Mouse (Mus musculus): Measurements from ENCODE around the gene Ext2. TPM values are rescaled to one million over a fixed set of nuclear protein-coding genes. Genes with fewer than 3 reads are reported as not detected.
A peak's percentile ranks its signal among the peaks of the same experiment; 100 is the strongest.

Ext2 gene
- polyA plus RNA-seq, 1 experiment from 2014 or later = 60.3 TPM

DNA sequence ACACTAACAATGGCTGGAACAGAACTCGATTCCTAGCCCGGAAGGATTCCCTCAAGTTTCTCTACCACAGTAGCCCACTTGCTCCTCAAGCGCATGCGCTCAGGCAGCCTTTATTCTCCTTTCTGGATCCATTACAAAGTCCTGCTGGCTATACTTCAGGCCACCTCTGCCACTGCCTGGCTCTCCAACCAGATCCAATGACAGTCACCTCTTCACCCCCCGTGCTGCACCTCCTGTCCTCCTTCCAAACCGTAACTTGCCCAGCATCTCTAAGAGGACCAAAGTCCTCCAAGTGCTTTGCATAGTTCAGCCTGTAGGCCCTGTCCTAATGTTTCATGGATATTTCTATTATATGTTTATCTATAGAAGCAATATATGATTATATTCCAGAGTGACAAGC lies 113.1 kb downstream of the Ext2 start:
- H3K4me1 ChIP-seq (ENCODE audit: control insufficient read depth, insufficient read depth, low read length) = no peaks in the 10 kb centered on the region
- H3K4me3 ChIP-seq (ENCODE audit: low read depth, low read length) = no peak overlapping the region
- WGBS (ENCODE audit: insufficient replicate concordance) = 88% methylated on average over 6 of the region's 6 CpGs
- H3K27ac ChIP-seq (ENCODE audit: low read depth, low read length) = no peak overlapping the region
- H3K27me3 ChIP-seq (ENCODE audit: control insufficient read depth, insufficient read depth, low read length) = no peaks in the 10 kb centered on the region
- 0 out of 2 replicates have a peak, but pooled peaks cover 2% of the 10 kb centered on the region for H3K36me3 ChIP-seq (ENCODE audit: control insufficient read depth, insufficient read depth, low read length)
- ATAC-seq (replicated peaks; ENCODE audit: insufficient number of reproducible peaks, low FRiP score, low TSS enrichment) = no peak
- no peaks in the 10 kb centered on the region for H3K9me3 ChIP-seq (replicated peaks; ENCODE audit: control insufficient read depth, low read length)
- no peak overlapping the region for H3K9ac ChIP-seq (ENCODE audit: low read depth, low read length)
- H3K4me2 ChIP-seq = no peak overlapping the region

DNA sequence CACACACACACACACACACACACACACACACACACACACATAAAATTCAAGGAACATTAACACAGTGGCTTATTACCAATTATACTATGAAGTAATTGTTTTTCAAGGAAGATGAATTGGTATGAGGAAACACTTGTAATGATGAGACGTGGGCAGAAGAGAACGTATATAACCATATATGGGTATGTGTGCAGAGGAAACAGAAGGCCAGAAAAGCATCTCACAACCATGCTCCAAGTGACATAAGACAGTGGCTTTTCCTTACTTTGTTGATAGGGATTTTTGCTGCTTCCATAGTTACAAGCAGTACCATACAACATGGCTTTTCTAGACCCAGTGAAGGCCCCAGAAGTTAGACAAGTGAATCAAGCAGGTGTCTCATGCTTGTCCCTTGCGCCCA lies 115.5 kb downstream of the Ext2 start:
- 79% methylated on average over 3 of the region's 3 CpGs for WGBS (ENCODE audit: insufficient replicate concordance)

DNA sequence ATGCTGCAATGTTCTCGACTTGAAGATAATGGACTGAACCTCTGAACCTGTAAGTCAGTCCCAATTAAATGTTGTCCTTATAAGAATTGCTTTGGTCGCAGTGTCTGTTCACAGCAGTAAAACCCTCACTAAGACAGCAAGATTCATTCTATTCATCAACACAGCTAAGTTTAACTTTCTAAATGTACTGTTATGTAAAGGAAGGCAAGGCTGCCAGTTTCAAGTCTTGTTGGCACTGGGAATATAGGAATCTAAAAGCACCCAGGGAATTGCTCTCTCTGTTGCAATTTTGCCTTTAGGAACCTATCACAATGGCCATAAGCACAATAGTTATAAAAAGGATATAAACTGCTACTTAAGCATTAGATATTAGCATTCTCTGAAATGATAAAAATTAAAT lies 116.0 kb downstream of the Ext2 start:
- no peak for ATAC-seq (replicated peaks; ENCODE audit: insufficient number of reproducible peaks, low FRiP score, low TSS enrichment)
- Histone ChIP-seq H3K4me1 (ENCODE audit: control insufficient read depth, insufficient read depth, low read length) (no peaks in the 10 kb centered on the region), H3K27ac (ENCODE audit: low read depth, low read length) (no peak overlapping the region), H3K9me3 (replicated peaks; ENCODE audit: control insufficient read depth, low read length) (no peaks in the 10 kb centered on the region), H3K4me3 (ENCODE audit: low read depth, low read length) (no peak overlapping the region), H3K36me3 (ENCODE audit: control insufficient read depth, insufficient read depth, low read length) (peaks cover 3% of the 10 kb centered on the region; the same call in 1 of the 2 replicates), H3K9ac (ENCODE audit: low read depth, low read length) (no peak overlapping the region), H3K4me2 (no peak overlapping the region), H3K27me3 (ENCODE audit: control insufficient read depth, insufficient read depth, low read length) (no peaks in the 10 kb centered on the region)
- WGBS (ENCODE audit: insufficient replicate concordance) = 84% methylated on average over 2 of the region's 2 CpGs

More for the DNA sequence above, 115.5 kb downstream of the Ext2 start:
- no peak for ATAC-seq (replicated peaks; ENCODE audit: insufficient number of reproducible peaks, low FRiP score, low TSS enrichment)
- H3K4me1 ChIP-seq (ENCODE audit: control insufficient read depth, insufficient read depth, low read length) = no peaks in the 10 kb centered on the region
- no peak overlapping the region for H3K27ac ChIP-seq (ENCODE audit: low read depth, low read length)
- H3K4me3 ChIP-seq (ENCODE audit: low read depth, low read length) = no peak overlapping the region
- no peak overlapping the region for H3K4me2 ChIP-seq
- no peak overlapping the region for H3K9ac ChIP-seq (ENCODE audit: low read depth, low read length)
- H3K9me3 ChIP-seq (replicated peaks; ENCODE audit: control insufficient read depth, low read length) = no peaks in the 10 kb centered on the region
- H3K36me3 ChIP-seq (ENCODE audit: control insufficient read depth, insufficient read depth, low read length) = peaks cover 3% of the 10 kb centered on the region; the same call in 1 of the 2 replicates
- H3K27me3 ChIP-seq (ENCODE audit: control insufficient read depth, insufficient read depth, low read length) = no peaks in the 10 kb centered on the region

DNA sequence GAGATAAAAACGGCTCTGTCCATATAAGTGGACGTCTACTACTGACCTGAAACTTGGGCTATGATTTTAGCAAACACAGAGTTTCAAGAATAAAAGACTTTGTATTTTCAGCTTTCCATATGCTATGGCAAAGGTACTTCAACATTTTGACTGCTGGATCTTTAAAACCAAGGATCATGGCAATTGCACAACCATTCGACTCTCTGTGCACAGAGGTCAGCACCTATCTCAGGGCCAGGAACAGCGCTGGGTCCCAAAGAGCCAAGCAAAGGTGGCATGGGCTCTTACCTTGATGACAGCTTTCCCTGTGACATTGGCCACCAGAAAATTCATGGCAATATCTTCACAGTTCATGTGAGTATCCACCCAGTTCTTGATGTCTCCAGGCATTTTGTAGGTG lies 118.2 kb downstream of the Ext2 start:
- H3K27me3 ChIP-seq (ENCODE audit: control insufficient read depth, insufficient read depth, low read length) = no peaks in the 10 kb centered on the region
- H3K9me3 ChIP-seq (replicated peaks; ENCODE audit: control insufficient read depth, low read length) = no peaks in the 10 kb centered on the region
- ATAC-seq (replicated peaks; ENCODE audit: insufficient number of reproducible peaks, low FRiP score, low TSS enrichment) = no peak
- WGBS (ENCODE audit: insufficient replicate concordance) = 86% methylated on average over 4 of the region's 4 CpGs
- no peak overlapping the region for H3K4me3 ChIP-seq (ENCODE audit: low read depth, low read length)
- H3K4me1 ChIP-seq (ENCODE audit: control insufficient read depth, insufficient read depth, low read length) = peaks cover 4% of the 10 kb centered on the region; the same call in 1 of the 2 replicates
- no peak overlapping the region for H3K27ac ChIP-seq (ENCODE audit: low read depth, low read length)
- H3K36me3 ChIP-seq (ENCODE audit: control insufficient read depth, insufficient read depth, low read length) = peaks cover 3% of the 10 kb centered on the region; the same call in 1 of the 2 replicates
- no peak overlapping the region for H3K9ac ChIP-seq (ENCODE audit: low read depth, low read length)
- H3K4me2 ChIP-seq = no peak overlapping the region

DNA sequence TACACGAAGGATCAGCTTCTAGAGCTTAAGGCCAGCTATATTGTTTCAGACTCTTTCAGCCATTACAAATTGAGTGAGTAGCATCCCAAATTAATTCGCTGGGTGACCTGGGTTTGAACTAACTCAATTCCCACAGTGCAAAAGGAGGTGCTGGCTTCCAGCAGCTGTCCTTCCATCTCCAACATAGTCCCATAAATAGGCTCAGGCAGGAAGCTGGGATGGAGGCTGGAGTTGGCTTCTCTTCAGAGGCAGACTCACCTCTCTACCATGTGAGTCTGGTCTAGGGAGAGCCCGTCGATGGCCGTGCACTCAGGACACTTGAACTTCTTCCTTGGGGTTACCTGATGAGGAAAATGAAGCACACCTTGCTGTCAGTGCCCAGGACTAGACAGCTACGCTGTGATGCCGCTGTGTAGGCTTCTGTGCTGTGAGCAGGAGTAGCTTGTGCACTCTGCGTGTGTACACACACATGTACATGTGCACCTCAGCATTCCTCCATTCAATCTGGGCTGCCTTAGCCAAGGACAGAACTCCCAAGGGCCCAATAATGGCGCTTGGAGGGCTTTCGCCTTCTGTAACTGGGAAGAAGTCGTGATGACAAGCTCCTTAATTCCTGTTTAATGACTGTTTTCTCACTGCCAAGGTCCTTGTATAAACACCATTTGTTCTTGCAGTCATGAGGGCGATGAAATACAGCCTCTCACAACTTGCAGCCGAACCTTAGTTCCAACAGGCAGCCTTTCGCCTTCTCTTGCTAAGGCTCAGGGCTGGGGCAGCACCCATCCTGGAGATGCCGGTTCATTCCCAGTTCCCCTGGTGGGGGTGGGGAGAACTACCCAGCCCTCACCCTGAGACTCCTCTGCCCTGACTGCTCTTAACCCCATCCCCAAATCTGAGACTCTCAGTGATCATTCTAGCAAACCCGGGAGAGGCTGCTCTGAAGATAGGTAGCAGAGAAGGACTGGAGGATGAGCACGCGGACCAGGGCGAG lies 119.1 kb downstream of the Ext2 start:
- no peak for ATAC-seq (replicated peaks; ENCODE audit: insufficient number of reproducible peaks, low FRiP score, low TSS enrichment)
- H3K27me3 ChIP-seq (ENCODE audit: control insufficient read depth, insufficient read depth, low read length) = no peaks in the 10 kb centered on the region
- no peak overlapping the region for H3K27ac ChIP-seq (ENCODE audit: low read depth, low read length)
- no peaks in the 10 kb centered on the region for H3K9me3 ChIP-seq (replicated peaks; ENCODE audit: control insufficient read depth, low read length)
- H3K4me1 ChIP-seq (ENCODE audit: control insufficient read depth, insufficient read depth, low read length) = peaks cover 4% of the 10 kb centered on the region
- WGBS (ENCODE audit: insufficient replicate concordance) = 82% methylated on average over 19 of the region's 19 CpGs
- no peak overlapping the region for H3K9ac ChIP-seq (ENCODE audit: low read depth, low read length)
- no peak overlapping the region for H3K4me3 ChIP-seq (ENCODE audit: low read depth, low read length)
- H3K36me3 ChIP-seq (ENCODE audit: control insufficient read depth, insufficient read depth, low read length) = peaks cover 3% of the 10 kb centered on the region; the same call in 1 of the 2 replicates
- H3K4me2 ChIP-seq = no peak overlapping the region

DNA sequence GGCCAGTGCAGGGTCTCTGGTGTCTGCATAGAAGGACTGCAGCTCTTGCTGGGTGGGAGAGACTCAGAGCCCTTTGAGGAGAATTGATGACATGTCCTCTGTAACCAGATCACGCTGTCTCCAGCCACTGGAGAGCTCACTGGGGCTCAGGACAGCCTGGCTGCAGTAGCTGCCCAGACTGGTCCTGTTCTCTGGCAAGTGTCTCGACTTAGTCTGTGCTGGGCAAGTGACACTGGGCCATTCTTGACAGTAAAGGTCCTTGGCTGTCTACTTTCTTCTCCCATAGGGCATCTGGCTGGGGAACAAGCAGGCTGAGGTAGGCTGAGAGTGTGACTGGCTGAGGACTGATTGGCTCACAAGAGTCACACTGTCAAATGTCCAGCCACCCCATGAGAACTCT lies 123.0 kb downstream of the Ext2 start:
- Histone ChIP-seq H3K9me3 (replicated peaks; ENCODE audit: control insufficient read depth, low read length) (no peaks in the 10 kb centered on the region), H3K9ac (ENCODE audit: low read depth, low read length) (no peak overlapping the region), H3K27me3 (ENCODE audit: control insufficient read depth, insufficient read depth, low read length) (no peaks in the 10 kb centered on the region), H3K36me3 (ENCODE audit: control insufficient read depth, insufficient read depth, low read length) (peaks cover 2% of the 10 kb centered on the region; the same call in 1 of the 2 replicates), H3K4me1 (ENCODE audit: control insufficient read depth, insufficient read depth, low read length) (peaks cover 24% of the 10 kb centered on the region), H3K4me2 (no peak overlapping the region), H3K27ac (ENCODE audit: low read depth, low read length) (no peak overlapping the region), H3K4me3 (ENCODE audit: low read depth, low read length) (no peak overlapping the region)
- WGBS (ENCODE audit: insufficient replicate concordance) = 44% methylated on average over 2 of the region's 2 CpGs
- no peak for ATAC-seq (replicated peaks; ENCODE audit: insufficient number of reproducible peaks, low FRiP score, low TSS enrichment)

DNA sequence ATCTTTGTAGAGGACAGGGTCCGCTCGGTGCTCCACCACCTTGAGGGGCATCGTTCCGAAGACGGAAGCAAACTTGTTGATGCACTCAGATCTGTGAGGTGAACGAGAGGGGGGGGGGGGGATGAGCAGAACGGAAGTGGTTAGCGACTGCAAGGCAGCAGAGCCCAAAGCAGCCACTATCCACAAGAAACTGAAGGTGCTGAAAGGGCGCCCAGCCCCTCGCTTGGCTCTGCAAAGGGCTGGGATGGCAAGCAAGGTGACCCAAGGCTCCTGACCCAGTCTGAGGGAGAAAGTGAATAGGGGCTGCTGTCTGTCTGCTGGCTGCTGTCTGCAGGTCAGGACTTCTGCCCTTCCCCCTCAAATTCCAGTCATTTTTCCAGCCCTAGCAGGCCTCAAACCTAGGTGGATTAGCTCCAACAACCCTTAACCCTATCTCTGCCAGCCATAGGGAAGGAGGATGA lies 126.2 kb downstream of the Ext2 start:
- Histone ChIP-seq H3K4me3 (ENCODE audit: low read depth, low read length) (peak overlapping the region; percentile 9; the same call in 1 of the 2 replicates), H3K27me3 (ENCODE audit: control insufficient read depth, insufficient read depth, low read length) (no peaks in the 10 kb centered on the region), H3K4me1 (ENCODE audit: control insufficient read depth, insufficient read depth, low read length) (peaks cover 24% of the 10 kb centered on the region), H3K9me3 (replicated peaks; ENCODE audit: control insufficient read depth, low read length) (no peaks in the 10 kb centered on the region), H3K9ac (ENCODE audit: low read depth, low read length) (no peak overlapping the region; the same call in 1 of the 2 replicates), H3K4me2 (peak overlapping the region; percentile 56), H3K27ac (ENCODE audit: low read depth, low read length) (peak overlapping the region; percentile 63), H3K36me3 (ENCODE audit: control insufficient read depth, insufficient read depth, low read length) (no peaks in the 10 kb centered on the region)
- 15% methylated on average over 10 of the region's 10 CpGs for WGBS (ENCODE audit: insufficient replicate concordance)
- ATAC-seq (replicated peaks; ENCODE audit: insufficient number of reproducible peaks, low FRiP score, low TSS enrichment) = no peak

DNA sequence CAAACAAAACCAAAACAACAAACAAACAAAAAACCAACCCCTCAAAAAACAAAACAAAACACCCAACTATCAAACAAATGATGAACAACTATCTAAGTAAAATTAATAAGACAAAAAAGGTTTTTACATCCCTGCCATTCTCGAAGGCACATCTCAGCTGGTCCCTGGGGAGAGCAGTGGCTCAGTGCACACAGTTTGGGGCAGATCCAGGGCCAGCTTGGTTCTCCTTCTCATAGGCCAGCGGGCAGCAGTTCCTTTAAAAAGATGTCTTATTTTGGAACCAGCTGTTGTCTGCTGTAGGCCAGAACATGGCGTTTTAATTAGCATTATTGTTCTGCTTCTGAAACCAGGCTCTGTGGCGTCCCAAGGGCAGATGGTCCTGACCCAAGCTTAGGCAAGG lies 129.3 kb downstream of the Ext2 start:
- H3K4me3 ChIP-seq (ENCODE audit: low read depth, low read length) = no peak overlapping the region
- 77% methylated on average over 4 of the region's 4 CpGs for WGBS (ENCODE audit: insufficient replicate concordance)
- H3K4me2 ChIP-seq = no peak overlapping the region
- no peaks in the 10 kb centered on the region for H3K27me3 ChIP-seq (ENCODE audit: control insufficient read depth, insufficient read depth, low read length)
- H3K4me1 ChIP-seq (ENCODE audit: control insufficient read depth, insufficient read depth, low read length) = peaks cover 23% of the 10 kb centered on the region
- no peaks in the 10 kb centered on the region for H3K9me3 ChIP-seq (replicated peaks; ENCODE audit: control insufficient read depth, low read length)
- ATAC-seq (replicated peaks; ENCODE audit: insufficient number of reproducible peaks, low FRiP score, low TSS enrichment) = no peak
- H3K27ac ChIP-seq (ENCODE audit: low read depth, low read length) = no peak overlapping the region
- no peaks in the 10 kb centered on the region for H3K36me3 ChIP-seq (ENCODE audit: control insufficient read depth, insufficient read depth, low read length)
- H3K9ac ChIP-seq (ENCODE audit: low read depth, low read length) = no peak overlapping the region

Measured in heart, embryonic 11.5 days (tissue).